ENCODE assay signal across 20 mouse cellular contexts in genomic region chr13:101697966-101698365, GRCm38 (mm10).
DNase-seq lines count a peak whose midpoint lies in the region; ATAC-seq and TF ChIP-seq lines count a peak whose summit lies in the region.
"Had no signal": no experiment of that assay in that cellular context is flagged by ENCODE, and none has a peak within 500 bp of the region (broad histone marks: within the 10 kb centered on the region; RNA-seq: fewer than 3 reads in every experiment).

No protein-coding gene starts in this region.

- TF ChIP-seq CTCF in liver, postnatal 0 days (IDR thresholded peaks at IDR 0.05; ENCODE audit: low read depth) = no peak

- H3K27ac ChIP-seq in liver, postnatal 0 days (ENCODE audit: low read depth) = 0 out of 2 replicates have a peak overlapping the region, but pooled peaks have one; percentile 44
- H3K27ac ChIP-seq in liver, embryonic 12.5 days = no peak overlapping the region
- H3K27ac ChIP-seq: heart, embryonic 13.5 days; hindbrain, embryonic 15.5 days; intestine, embryonic 15.5 days; limb, embryonic 13.5 days; midbrain, embryonic 12.5 days; neural tube, embryonic 12.5 days had no signal

- H3K9ac ChIP-seq in liver, postnatal 0 days (replicated peaks) = no peak overlapping the region
- H3K9ac ChIP-seq in liver, embryonic 12.5 days = no peak overlapping the region
- H3K9ac ChIP-seq: heart, embryonic 13.5 days; hindbrain, embryonic 15.5 days; intestine, embryonic 15.5 days; limb, embryonic 13.5 days; midbrain, embryonic 12.5 days; neural tube, embryonic 12.5 days had no signal

- no peak overlapping the region for H3K4me2 ChIP-seq in liver, postnatal 0 days (ENCODE audit: low read depth, low read length)
- no peak overlapping the region for H3K4me2 ChIP-seq in liver, embryonic 12.5 days
- H3K4me2 ChIP-seq: heart, embryonic 13.5 days; hindbrain, embryonic 15.5 days; intestine, embryonic 15.5 days; limb, embryonic 13.5 days; midbrain, embryonic 12.5 days; neural tube, embryonic 12.5 days had no signal

- ATAC-seq in liver, postnatal 0 days = peak; percentile 29; the same call in 1 of the 2 replicates
- ATAC-seq in liver, embryonic 12.5 days = no peak
- ATAC-seq: forebrain, embryonic 14.5 days; intestine, embryonic 15.5 days had no signal

- no peaks in the 10 kb centered on the region for H3K27me3 ChIP-seq in liver, postnatal 0 days (ENCODE audit: insufficient read depth, low read length)
- H3K27me3 ChIP-seq in liver, embryonic 12.5 days (replicated peaks) = no peaks in the 10 kb centered on the region
- H3K27me3 ChIP-seq: heart, embryonic 13.5 days; hindbrain, embryonic 15.5 days; intestine, embryonic 15.5 days; neural tube, embryonic 12.5 days had no signal

- DNase-seq in kidney, adult 18-20 months = peak; percentile 49
- DNase-seq in kidney, postnatal 10 days = no peak
- DNase-seq in liver, postnatal 0 days = no peak
- peak; percentile 16 for DNase-seq in urinary bladder, adult 2 months (ENCODE audit: low spot score)
- no peak for DNase-seq in urinary bladder, postnatal 14 days (ENCODE audit: low spot score)
- DNase-seq in adrenal gland, postnatal 25 days = no peak
- DNase-seq: adrenal gland, adult 2 months; cerebellum, adult 9-10 months; gastrocnemius, postnatal 14 days; heart, postnatal 36 days; right cerebral cortex, adult 18-20 months; thymus, adult 2 months had no signal

- 61% methylated on average over 5 of the region's 5 CpGs for WGBS in liver, postnatal 0 days (ENCODE audit: insufficient replicate concordance)
- 77% methylated on average over 5 of the region's 5 CpGs for WGBS in liver, embryonic 12.5 days (ENCODE audit: insufficient replicate concordance)

- peaks cover 40% of the 10 kb centered on the region for H3K36me3 ChIP-seq in liver, postnatal 0 days (replicated peaks; ENCODE audit: insufficient read depth, low read length)
- H3K36me3 ChIP-seq in liver, embryonic 12.5 days = peaks cover 43% of the 10 kb centered on the region
- H3K36me3 ChIP-seq: midbrain, embryonic 12.5 days had no signal

- peaks cover 34% of the 10 kb centered on the region for H3K4me1 ChIP-seq in liver, postnatal 0 days (ENCODE audit: insufficient read depth)
- H3K4me1 ChIP-seq in liver, embryonic 12.5 days = peaks cover 35% of the 10 kb centered on the region

- no peak overlapping the region for H3K4me3 ChIP-seq in liver, postnatal 0 days (ENCODE audit: low read depth, low read length)
- H3K4me3 ChIP-seq in liver, embryonic 12.5 days = no peak overlapping the region
- H3K4me3 ChIP-seq: heart, embryonic 13.5 days; hindbrain, embryonic 15.5 days; intestine, embryonic 15.5 days; limb, embryonic 13.5 days; midbrain, embryonic 12.5 days; neural tube, embryonic 12.5 days had no signal

- no peaks in the 10 kb centered on the region for H3K9me3 ChIP-seq in liver, postnatal 0 days (ENCODE audit: low read length)
- H3K9me3 ChIP-seq in liver, embryonic 12.5 days (replicated peaks) = no peaks in the 10 kb centered on the region
- H3K9me3 ChIP-seq: heart, embryonic 13.5 days; hindbrain, embryonic 15.5 days; intestine, embryonic 15.5 days; limb, embryonic 13.5 days; midbrain, embryonic 12.5 days; neural tube, embryonic 12.5 days had no signal

- TF ChIP-seq EP300 in liver, postnatal 0 days (IDR thresholded peaks at IDR 0.05; ENCODE audit: low read depth) = peak; percentile 43; the same call in 1 of the 2 replicates

Comparison
In these comparisons a context has a peak if more than half of its experiments do, and no peak if none do; other contexts are left out.
1. DNase-seq: peak in kidney, adult 18-20 months (single experiment) and urinary bladder, adult 2 months (single experiment); none in kidney, postnatal 10 days (single experiment), liver, postnatal 0 days (single experiment), urinary bladder, postnatal 14 days (single experiment) and adrenal gland, postnatal 25 days (single experiment).